Mouse (Mus musculus) forebrain, embryonic 15.5 days (tissue): ENCODE results near the gene Anxa2. TPM values are rescaled to one million over a fixed set of nuclear protein-coding genes. Genes with fewer than 3 reads are reported as not detected.

Experiments used
- ATAC-seq: fragments of 200-750 bp; cut with Nextera tagmentation; replicated peaks from 2 replicates; pipeline ENCODE4 v1.8.0; 2017; ENCODE audit warnings: mild to moderate bottlenecking, moderate TSS enrichment, moderate library complexity
- H3K27ac ChIP-seq: fragments of 300-500 bp; sonication (generic); replicated peaks from 2 replicates; pipeline ENCODE4 v1.5.1; 2015; ENCODE audit warnings: mild to moderate bottlenecking, inconsistent platforms
- H3K27me3 ChIP-seq: fragments of 300-500 bp; sonication (generic); 2 replicates; pipeline ENCODE4 v1.6.1; 2015; ENCODE audit warnings: inconsistent platforms
- H3K36me3 ChIP-seq: fragments of 300-500 bp; sonication (generic); 2 replicates; pipeline ENCODE4 v1.6.1; 2015; ENCODE audit warnings: mild to moderate bottlenecking, inconsistent platforms
- H3K4me1 ChIP-seq: fragments of 300-500 bp; sonication (generic); 2 replicates; pipeline ENCODE4 v1.6.1; 2015; ENCODE audit warnings: inconsistent platforms
- H3K4me2 ChIP-seq: fragments of 300-500 bp; sonication (generic); replicated peaks from 2 replicates; pipeline ENCODE4 v1.6.1; 2015; ENCODE audit warnings: mild to moderate bottlenecking, inconsistent platforms
- H3K4me3 ChIP-seq: fragments of 300-500 bp; sonication (generic); 2 replicates; pipeline ENCODE4 v1.5.1; 2015; ENCODE audit warnings: mild to moderate bottlenecking, inconsistent platforms
- H3K9ac ChIP-seq: fragments of 300-500 bp; sonication (generic); replicated peaks from 2 replicates; pipeline ENCODE4 v1.6.1; 2015; ENCODE audit warnings: mild to moderate bottlenecking, inconsistent platforms
- H3K9me3 ChIP-seq: fragments of 300-500 bp; sonication (generic); 2 replicates; pipeline ENCODE4 v1.6.1; 2016; ENCODE audit warnings: inconsistent platforms
- WGBS: fragments of 180-500 bp; shearing (Covaris S2); methylation state at CpG from one replicate; pipeline ENCODE4 v1.1.7; 2015; ENCODE audit warnings: mixed read lengths; 5-methylcytosine and 5-hydroxymethylcytosine counted together
- microRNA-seq: library from miRNA; unstranded; fragments of <30 nt; microRNA quantifications from one replicate; pipeline ENCODE4, GENCODE M21; 2016
- polyA plus RNA-seq: library from polyadenylated mRNA; unstranded; fragments of >200 nt; fragmentation: Nextera tagmentation; extraction: Ambion mirVana; gene quantifications from 2 replicates; pipeline ENCODE4 v1.2.1, GENCODE M21; 2015

Gene Anxa2
- polyA plus RNA-seq, 1 experiment from 2014 or later = 83.6 TPM

DNA sequence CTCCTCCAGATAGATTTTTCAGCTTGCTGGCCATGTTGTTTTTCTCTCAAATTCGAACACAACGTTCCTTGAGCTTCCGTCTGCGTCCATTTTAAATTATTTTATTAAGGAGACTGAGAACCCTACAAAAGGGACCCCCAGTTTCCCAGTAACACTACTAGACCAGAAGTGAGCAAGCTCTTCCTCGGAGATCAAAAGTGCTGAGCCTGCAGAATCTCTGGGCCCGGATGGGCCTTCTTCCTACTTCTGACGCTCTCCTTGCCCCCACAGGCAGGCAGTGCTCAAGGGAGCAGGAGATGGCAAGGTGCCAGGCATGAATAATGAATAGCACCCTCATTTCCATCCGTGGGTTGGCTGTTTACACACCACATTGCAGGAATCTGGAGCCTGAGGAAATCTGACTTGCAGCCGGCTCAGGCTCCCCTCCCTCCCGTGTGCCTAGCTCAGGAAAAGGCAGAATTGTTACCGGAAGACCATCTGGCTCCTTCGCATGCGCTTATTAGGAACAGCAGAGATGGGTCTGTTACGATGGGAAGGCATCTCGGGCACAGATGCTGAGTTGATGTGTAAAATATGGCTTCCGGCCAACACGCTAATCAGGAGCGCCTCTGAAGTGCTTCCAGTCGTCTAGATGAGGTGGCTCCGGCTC is 64.1 kb downstream of the Anxa2 start:
- H3K9ac ChIP-seq = no peak overlapping the region
- peak overlapping the region; percentile 55 for H3K27ac ChIP-seq
- H3K4me3 ChIP-seq = 0 out of 2 replicates have a peak overlapping the region, but pooled peaks have one; percentile 1
- H3K9me3 ChIP-seq = no peaks in the 10 kb centered on the region
- 25% methylated on average over 20 of the region's 20 CpGs for WGBS
- ATAC-seq = peak; percentile 94
- no peaks in the 10 kb centered on the region for H3K36me3 ChIP-seq
- H3K4me2 ChIP-seq = peak overlapping the region; percentile 23; the same call in 1 of the 2 replicates
- 0 out of 2 replicates have a peak, but pooled peaks cover 4% of the 10 kb centered on the region for H3K27me3 ChIP-seq
- H3K4me1 ChIP-seq = peaks cover 20% of the 10 kb centered on the region

Small RNA genes lying within 50 kb of the gene (microRNA-seq; reads per million reads assigned to microRNA genes)
- 0.66 reads per million for gene Mir3109

Other genes starting within 250 kb of the Anxa2 start
- 14.4 and 16.4 TPM in 2 replicates for gene Ice2, start 55.7 kb upstream of the Anxa2 start, polyA plus RNA-seq